Mouse (Mus musculus) megakaryocyte, embryonic 14.5 days (primary cell): Measurements from ENCODE around the gene Aspscr1.

Source experiments
- FLI1 ChIP-seq: IDR thresholded peaks from 2 replicates; pipeline ENCODE4 v1.6.1; 2012; ENCODE audit warnings: low read length, inconsistent platforms, mixed read lengths
- GATA1 ChIP-seq: IDR thresholded peaks from 3 replicates; pipeline ENCODE4 v1.6.1; 2012; ENCODE audit warnings: mixed read lengths, low read length, inconsistent platforms, borderline replicate concordance

DNA sequence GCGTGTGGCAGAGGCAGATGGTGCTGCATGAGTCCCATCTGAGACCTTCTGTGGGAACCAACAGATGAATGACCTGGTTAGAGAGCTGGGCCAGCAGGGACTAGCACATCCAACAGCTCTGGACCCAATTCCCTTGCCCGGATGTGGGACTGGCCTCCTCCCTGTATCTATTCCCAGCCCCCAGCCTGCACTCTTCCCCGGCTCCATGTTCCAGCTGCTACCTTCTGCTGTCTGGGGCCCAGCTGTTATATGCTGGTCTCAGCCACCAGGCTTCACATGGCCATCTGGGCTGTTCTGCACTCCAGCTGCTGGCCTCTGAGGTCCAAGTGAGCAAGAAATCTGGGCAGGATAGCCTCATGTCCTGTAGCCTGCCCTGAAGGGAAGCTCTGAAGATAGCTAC is 7.4 kb upstream of the Aspscr1 start:
- no peak for TF ChIP-seq FLI1
- no peak for TF ChIP-seq GATA1
